In genomic region chr16:77023627-77024379, GRCm38 (mm10) we compare ENCODE assay signal across 10 mouse cellular contexts. TPM values are rescaled to one million over a fixed set of nuclear protein-coding genes. Genes with fewer than 3 reads are reported as not detected.
DNase-seq lines count a peak whose midpoint lies in the region; ATAC-seq and TF ChIP-seq lines count a peak whose summit lies in the region.
"Had no signal": no experiment of that assay in that cellular context is flagged by ENCODE, and none has a peak within 500 bp of the region (broad histone marks: within the 10 kb centered on the region; RNA-seq: fewer than 3 reads in every experiment).

No protein-coding gene starts in this region.

- TF ChIP-seq CTCF in heart, postnatal 0 days (IDR thresholded peaks at IDR 0.05; ENCODE audit: low read depth): no peak
- no peak for TF ChIP-seq CTCF in MEL (IDR thresholded peaks at IDR 0.05 in 2 of 3, conservative IDR thresholded peaks at IDR 0.05 in 1 of 3; ENCODE audit: control insufficient read depth in 1 of 3, insufficient read depth in 1 of 3, low read depth in 2 of 3, low read length in 3 of 3, poor library complexity in 1 of 3, severe bottlenecking in 1 of 3)

- peaks cover 17% of the 10 kb centered on the region for H3K36me3 ChIP-seq in heart, postnatal 0 days (replicated peaks; ENCODE audit: control insufficient read depth, insufficient read depth, low read length)
- peaks cover 0 to 56% of the 10 kb centered on the region in 2 experiments; a peak in 2 of 4 replicates for H3K36me3 ChIP-seq in MEL (ENCODE audit: control insufficient read depth in 1 of 2, insufficient read depth in 2 of 2, low read length in 2 of 2)
- peaks cover 23% of the 10 kb centered on the region for H3K36me3 ChIP-seq in liver, embryonic 15.5 days (replicated peaks)
- H3K36me3 ChIP-seq in midbrain, embryonic 11.5 days (ENCODE audit: control insufficient read depth, insufficient read depth, low read length): no peaks in the 10 kb centered on the region
- H3K36me3 ChIP-seq in forebrain, embryonic 12.5 days (replicated peaks): peaks cover 16% of the 10 kb centered on the region

- peaks cover 35% of the 10 kb centered on the region for H3K4me1 ChIP-seq in heart, postnatal 0 days (ENCODE audit: control insufficient read depth, insufficient read depth)
- peaks cover 29 to 45% of the 10 kb centered on the region in 2 experiments for H3K4me1 ChIP-seq in MEL (ENCODE audit: control insufficient read depth in 1 of 2, insufficient read depth in 2 of 2, low read length in 2 of 2)
- H3K4me1 ChIP-seq in liver, embryonic 15.5 days (replicated peaks): peaks cover 83% of the 10 kb centered on the region
- H3K4me1 ChIP-seq in midbrain, embryonic 11.5 days (ENCODE audit: control insufficient read depth, insufficient read depth, low read length): peaks cover 8% of the 10 kb centered on the region
- H3K4me1 ChIP-seq in forebrain, embryonic 12.5 days: peaks cover 13% of the 10 kb centered on the region

- H3K27me3 ChIP-seq in heart, postnatal 0 days (ENCODE audit: control insufficient read depth, insufficient read depth, low read length): no peaks in the 10 kb centered on the region
- H3K27me3 ChIP-seq in MEL (ENCODE audit: control insufficient read depth in 1 of 2, insufficient read depth in 2 of 2, low read length in 2 of 2): no peaks in the 10 kb centered on the region
- H3K27me3 ChIP-seq in liver, embryonic 15.5 days: no peaks in the 10 kb centered on the region
- H3K27me3 ChIP-seq in midbrain, embryonic 11.5 days (ENCODE audit: control insufficient read depth, insufficient read depth, low read length): no peaks in the 10 kb centered on the region
- no peaks in the 10 kb centered on the region for H3K27me3 ChIP-seq in forebrain, embryonic 12.5 days

- ATAC-seq in heart, postnatal 0 days (ENCODE audit: insufficient read depth, low read depth): peak; percentile 58; the same call in 1 of the 2 replicates
- peak; percentile 14; the same call in 1 of the 2 replicates for ATAC-seq in liver, embryonic 15.5 days (ENCODE audit: insufficient read depth)
- no peak for ATAC-seq in midbrain, embryonic 11.5 days (ENCODE audit: low FRiP score)
- no peak for ATAC-seq in forebrain, embryonic 12.5 days (ENCODE audit: low FRiP score)
- ATAC-seq: intestine, embryonic 16.5 days had no signal

- no peak for TF ChIP-seq RAD21 in MEL (IDR thresholded peaks at IDR 0.05; ENCODE audit: low read depth, low read length)

- no peak for TF ChIP-seq POLR2A in MEL (IDR thresholded peaks at IDR 0.05; ENCODE audit: control insufficient read depth in 1 of 2, insufficient read depth in 1 of 2, low read depth in 1 of 2, low read length in 2 of 2, poor library complexity in 1 of 2)

- 67% methylated on average over 7 of the region's 7 CpGs for WGBS in heart, postnatal 0 days
- 51% methylated on average over 7 of the region's 7 CpGs for WGBS in liver, embryonic 15.5 days (ENCODE audit: insufficient replicate concordance)
- 87% methylated on average over 7 of the region's 7 CpGs for WGBS in midbrain, embryonic 11.5 days
- 92% methylated on average over 7 of the region's 7 CpGs for WGBS in forebrain, embryonic 12.5 days

- no peak for TF ChIP-seq EP300 in heart, postnatal 0 days (IDR thresholded peaks at IDR 0.05; ENCODE audit: low read depth)
- peak; percentile 44 to 58; a peak in 3 of 4 replicates for TF ChIP-seq EP300 in MEL (IDR thresholded peaks at IDR 0.05; ENCODE audit: low read depth in 1 of 2, low read length in 2 of 2)

- peak; percentile 69 for DNase-seq in heart, postnatal 0 days (ENCODE audit: low spot score)
- no peak for DNase-seq in heart, postnatal 10 days
- DNase-seq in MEL (ENCODE audit: low read depth, low spot score) (peak; percentile 52), adipocyte (ENCODE audit: low spot score) (peak; percentile 38)
- no peak for DNase-seq in midbrain, embryonic 11.5 days (ENCODE audit: low spot score, missing footprints)
- DNase-seq: cerebellum, adult 18-20 months; midbrain, embryonic 14.5 days had no signal

- peaks cover 49% of the 10 kb centered on the region for H3K79me2 ChIP-seq in MEL (ENCODE audit: control insufficient read depth, insufficient read depth, low read length, poor library complexity)

- H3K27ac ChIP-seq in heart, postnatal 0 days (ENCODE audit: low read depth): peak overlapping the region; percentile 61; the same call in 1 of the 2 replicates
- H3K27ac ChIP-seq in MEL (ENCODE audit: control insufficient read depth, low read depth, low read length): peak overlapping the region; percentile 44
- peak overlapping the region; percentile 76 for H3K27ac ChIP-seq in liver, embryonic 15.5 days (replicated peaks)
- H3K27ac ChIP-seq in midbrain, embryonic 11.5 days (ENCODE audit: low read depth, low read length): no peak overlapping the region
- no peak overlapping the region for H3K27ac ChIP-seq in forebrain, embryonic 12.5 days

- H3K9me3 ChIP-seq in heart, postnatal 0 days (replicated peaks; ENCODE audit: control insufficient read depth, low read length): 0 out of 2 replicates have a peak, but pooled peaks cover 7% of the 10 kb centered on the region
- no peaks in the 10 kb centered on the region for H3K9me3 ChIP-seq in MEL (replicated peaks; ENCODE audit: insufficient read depth, low read length)
- no peaks in the 10 kb centered on the region for H3K9me3 ChIP-seq in liver, embryonic 15.5 days (replicated peaks)
- peaks cover 3% of the 10 kb centered on the region; the same call in 1 of the 2 replicates for H3K9me3 ChIP-seq in midbrain, embryonic 11.5 days (ENCODE audit: control insufficient read depth, low read length)
- peaks cover 7% of the 10 kb centered on the region for H3K9me3 ChIP-seq in forebrain, embryonic 12.5 days

- intact Hi-C loops in heart, postnatal 10 days (cut with DNase I): no loop called here

- H3K4me3 ChIP-seq in heart, postnatal 0 days (ENCODE audit: low read depth, low read length): no peak overlapping the region
- H3K4me3 ChIP-seq in MEL (ENCODE audit: control insufficient read depth in 1 of 2, insufficient read depth in 1 of 2, low read depth in 2 of 2, low read length in 2 of 2): no peak overlapping the region
- no peak overlapping the region for H3K4me3 ChIP-seq in liver, embryonic 15.5 days (replicated peaks)
- no peak overlapping the region for H3K4me3 ChIP-seq in midbrain, embryonic 11.5 days (ENCODE audit: low read depth, low read length)
- H3K4me3 ChIP-seq in forebrain, embryonic 12.5 days (replicated peaks): no peak overlapping the region

- H3K4me2 ChIP-seq in heart, postnatal 0 days (ENCODE audit: low read depth, low read length): no peak overlapping the region
- peak overlapping the region; percentile 46 for H3K4me2 ChIP-seq in liver, embryonic 15.5 days
- H3K4me2 ChIP-seq in midbrain, embryonic 11.5 days: no peak overlapping the region
- no peak overlapping the region for H3K4me2 ChIP-seq in forebrain, embryonic 12.5 days

- no peak overlapping the region for H3K9ac ChIP-seq in heart, postnatal 0 days (replicated peaks; ENCODE audit: low read depth, low read length)
- H3K9ac ChIP-seq in MEL (ENCODE audit: control insufficient read depth, low read depth, low read length, poor library complexity, severe bottlenecking): no peak overlapping the region
- peak overlapping the region; percentile 29; the same call in 1 of the 2 replicates for H3K9ac ChIP-seq in liver, embryonic 15.5 days
- H3K9ac ChIP-seq in midbrain, embryonic 11.5 days (ENCODE audit: low read length): no peak overlapping the region
- no peak overlapping the region for H3K9ac ChIP-seq in forebrain, embryonic 12.5 days

TF ChIP-seq in MEL, 35 proteins besides CTCF, POLR2A, EP300 and RAD21:
- TF ChIP-seq MAX (IDR thresholded peaks at IDR 0.05; ENCODE audit: low read length): no peak
- 0 out of 2 replicates have a peak, but pooled peaks have one; percentile 34 for TF ChIP-seq MYC (IDR thresholded peaks at IDR 0.05; ENCODE audit: low read depth, low read length)
- no peak for TF ChIP-seq E2F4 (IDR thresholded peaks at IDR 0.05; ENCODE audit: borderline replicate concordance, low read depth, low read length)
- TF ChIP-seq ETS1 (IDR thresholded peaks at IDR 0.05; ENCODE audit: low read depth, low read length): peak; percentile 54; the same call in 1 of the 2 replicates
- TF ChIP-seq TCF12 (IDR thresholded peaks at IDR 0.05; ENCODE audit: low read depth, low read length): peak; percentile 39; the same call in 1 of the 2 replicates
- no peak for TF ChIP-seq HCFC1 (IDR thresholded peaks at IDR 0.05; ENCODE audit: low read depth, low read length)
- TF ChIP-seq MXI1 (IDR thresholded peaks at IDR 0.05; ENCODE audit: low read depth, low read length): 0 out of 2 replicates have a peak, but pooled peaks have one; percentile 25
- no peak for TF ChIP-seq ELF1 (IDR thresholded peaks at IDR 0.05; ENCODE audit: low read depth, low read length)
- TF ChIP-seq TAL1 (IDR thresholded peaks at IDR 0.05; ENCODE audit: low read length): peak; percentile 26
- no peak for TF ChIP-seq CHD1 (IDR thresholded peaks at IDR 0.05; ENCODE audit: low read depth, low read length)
- no peak for TF ChIP-seq ZMIZ1 (IDR thresholded peaks at IDR 0.05; ENCODE audit: low read depth, low read length)
- TF ChIP-seq MAZ (IDR thresholded peaks at IDR 0.05; ENCODE audit: low read depth, low read length): no peak
- TF ChIP-seq MYB (IDR thresholded peaks at IDR 0.05; ENCODE audit: low read depth, low read length): no peak
- TF ChIP-seq BHLHE40 (IDR thresholded peaks at IDR 0.05; ENCODE audit: borderline replicate concordance, low read depth, low read length): 0 out of 2 replicates have a peak, but pooled peaks have one; percentile 15
- no peak for TF ChIP-seq TBP (IDR thresholded peaks at IDR 0.05; ENCODE audit: low read depth, low read length)
- no peak for TF ChIP-seq ZNF384 (IDR thresholded peaks at IDR 0.05; ENCODE audit: low read depth, low read length)
- TF ChIP-seq SIN3A (IDR thresholded peaks at IDR 0.05; ENCODE audit: low read length): no peak; the same call in 1 of the 2 replicates
- peak; percentile 61 for TF ChIP-seq GATA1 (IDR thresholded peaks at IDR 0.05; ENCODE audit: low read depth, low read length)

RNA-seq across cellular contexts. Expression of gene Usp25, which starts 10.3 kb away (rescaled TPM):
- total RNA-seq in heart, postnatal 0 days (2014; rRNA removed; ENCODE audit: low replicate concordance): 33.7 and 39.1 TPM in 2 replicates
- 22.4 and 25.4 TPM in 2 replicates for polyA plus RNA-seq in heart, postnatal 0 days (2015; fragmentation: Nextera tagmentation; extraction: Ambion mirVana)
- 10 to 100 TPM; 80.7 to 84.4 TPM for total RNA-seq in heart, postnatal 10 days (2021)
- 45.5 and 45.6 TPM in 2 replicates for total RNA-seq in MEL (2012; rRNA removed)
- 10 to 100 TPM in 1 of 2 experiments, not detected in 1; 43.0 TPM for polyA plus RNA-seq in MEL (2012; ENCODE audit: insufficient read depth in 1 of 2, insufficient read length in 2 of 2, low read depth in 1 of 2, low replicate concordance in 2 of 2, missing spikeins in 1 of 2)
- polyA plus RNA-seq in liver, embryonic 15.5 days (2015; fragmentation: Nextera tagmentation; extraction: Ambion mirVana): 39.5 and 41.4 TPM in 2 replicates
- polyA plus RNA-seq in midbrain, embryonic 11.5 days (2014; fragmentation: Nextera tagmentation; extraction: Ambion mirVana): 23.9 and 25.5 TPM in 2 replicates
- 21.8 and 22.5 TPM in 2 replicates for polyA plus RNA-seq in forebrain, embryonic 12.5 days (2016; fragmentation: Nextera tagmentation; extraction: Ambion mirVana)

Comparison
In these comparisons a context has a peak if more than half of its experiments do, and no peak if none do; other contexts are left out.
1. DNase-seq: peak in heart, postnatal 0 days (single experiment), MEL (single experiment) and adipocyte (single experiment); none in heart, postnatal 10 days (0 of 2) and midbrain, embryonic 11.5 days (single experiment).
2. ATAC-seq: peak in heart, postnatal 0 days (single experiment) and liver, embryonic 15.5 days (single experiment); none in midbrain, embryonic 11.5 days (single experiment) and forebrain, embryonic 12.5 days (single experiment).
3. H3K27ac ChIP-seq: peak in heart, postnatal 0 days (single experiment), MEL (single experiment) and liver, embryonic 15.5 days (single experiment); none in midbrain, embryonic 11.5 days (single experiment) and forebrain, embryonic 12.5 days (single experiment).